Mouse (Mus musculus) frontal cortex, adult (tissue): ENCODE results near the gene Shld1.

Source experiments
- ATAC-seq: cut with Nextera tagmentation; 2 replicates; pipeline ENCODE4 v1.9.2; 2017; ENCODE audit warnings: mild to moderate bottlenecking, moderate library complexity, mixed read lengths; ENCODE audit not compliant: low TSS enrichment

Shld1 gene

GRCm38 (mm10) chr2:132686756-132687737 lies at the start of gene Shld1:
Shld1 (plus strand) TSS chr2:132686931.
- ATAC-seq, result peak; percentile 83

GRCm38 (mm10) chr2:132638306-132638705 lies 48.4 kb upstream of the Shld1 start:
- no peak for ATAC-seq

- ATAC-seq, result no peak
Measured at GRCm38 (mm10) chr2:132639337-132639736, 47.4 kb upstream of the Shld1 start.

GRCm38 (mm10) chr2:132641196-132641595 lies 45.5 kb upstream of the Shld1 start:
- ATAC-seq, result no peak

- no peak for ATAC-seq
Measured at GRCm38 (mm10) chr2:132643161-132643560, 43.6 kb upstream of the Shld1 start.

- ATAC-seq, result no peak
Measured at GRCm38 (mm10) chr2:132646856-132647745, 39.6 kb upstream of the Shld1 start.

GRCm38 (mm10) chr2:132649352-132649870 lies 37.3 kb upstream of the Shld1 start:
- ATAC-seq, result no peak

- no peak for ATAC-seq
Measured at GRCm38 (mm10) chr2:132650546-132650945, 36.2 kb upstream of the Shld1 start.

GRCm38 (mm10) chr2:132652476-132652875 lies 34.3 kb upstream of the Shld1 start:
- ATAC-seq, result no peak

GRCm38 (mm10) chr2:132654834-132655495 lies 31.8 kb upstream of the Shld1 start:
- no peak for ATAC-seq

GRCm38 (mm10) chr2:132657186-132657585 lies 29.5 kb upstream of the Shld1 start:
- no peak for ATAC-seq

GRCm38 (mm10) chr2:132658412-132659120 lies 28.2 kb upstream of the Shld1 start:
- ATAC-seq, result no peak

- ATAC-seq, result no peak
Measured at GRCm38 (mm10) chr2:132669091-132669490, 17.6 kb upstream of the Shld1 start.

GRCm38 (mm10) chr2:132670290-132670689 lies 16.4 kb upstream of the Shld1 start:
- ATAC-seq, result no peak

- ATAC-seq, result peak; percentile 95
Measured at GRCm38 (mm10) chr2:132672121-132672520, 14.6 kb upstream of the Shld1 start.

GRCm38 (mm10) chr2:132676111-132676510 lies 10.6 kb upstream of the Shld1 start:
- no peak for ATAC-seq

- no peak for ATAC-seq
Measured at GRCm38 (mm10) chr2:132685001-132685400, 1.7 kb upstream of the Shld1 start.

- peak; percentile 57 for ATAC-seq
Measured at GRCm38 (mm10) chr2:132688611-132689021, 1.9 kb downstream of the Shld1 start.

- peak; percentile 15 for ATAC-seq
Measured at GRCm38 (mm10) chr2:132689188-132689568, 2.4 kb downstream of the Shld1 start.

- peak; percentile 53 for ATAC-seq
Measured at GRCm38 (mm10) chr2:132689569-132690231, 3.0 kb downstream of the Shld1 start.
